Mouse (Mus musculus): ENCODE measurements around the gene Kiss1r. TPM values are rescaled to one million over a fixed set of nuclear protein-coding genes. Genes with fewer than 3 reads are reported as not detected.

Kiss1r gene
- 0.26 and 0.36 TPM in 2 replicates for polyA plus RNA-seq (2014; fragmentation: Nextera tagmentation; extraction: Ambion mirVana)

DNA sequence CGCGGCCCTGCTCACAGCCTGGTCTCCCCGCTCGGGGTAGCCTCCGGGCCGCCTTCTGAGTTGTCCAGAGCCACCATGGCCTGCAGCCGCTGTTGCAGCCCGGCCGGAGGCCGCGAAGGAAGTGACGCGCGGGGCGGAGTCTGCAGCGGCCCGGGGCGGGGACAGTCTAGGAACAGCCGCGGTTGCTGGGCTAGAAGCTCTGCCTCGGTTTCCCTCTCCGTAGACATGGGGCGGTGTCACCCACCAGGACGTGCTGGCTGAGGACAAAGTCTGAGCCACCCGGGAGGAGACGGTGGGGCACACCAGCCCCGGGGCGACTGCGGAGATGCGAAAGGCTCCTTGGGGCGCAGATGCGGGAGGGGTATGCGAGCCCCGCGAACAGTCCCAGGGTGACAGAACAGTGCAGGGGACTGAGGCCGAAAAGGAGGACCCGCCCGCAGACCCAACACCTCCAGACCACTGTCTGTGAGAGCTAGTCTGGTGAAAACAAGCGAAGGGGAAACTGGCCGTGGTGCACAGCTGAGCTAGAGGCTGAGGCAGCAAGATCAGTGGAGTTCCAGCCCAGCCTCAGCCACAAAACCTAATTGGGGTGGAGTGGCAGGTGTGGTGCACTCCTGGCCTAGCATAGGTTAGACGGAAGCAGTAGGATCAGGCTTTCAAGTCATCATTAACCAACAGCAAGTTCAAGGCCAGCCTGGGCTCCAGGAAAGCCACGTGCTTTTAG is at the start of gene Kiss1r:
TSS of gene Kiss1r (plus strand) at position 164 of the 724 bp plus-strand sequence.
- peak; percentile 83 for ATAC-seq (ENCODE audit: low FRiP score)
- Histone ChIP-seq H3K27ac (ENCODE audit: low read depth, low read length) (peak within 1 kb of the TSS; percentile 39; the same call in 1 of the 2 replicates), H3K9me3 (ENCODE audit: control insufficient read depth, low read length) (no peaks in the 10 kb centered on the region), H3K4me2 (replicated peaks; ENCODE audit: low read depth, low read length) (peak within 1 kb of the TSS; percentile 92), H3K9ac (ENCODE audit: low read depth, low read length) (peak within 1 kb of the TSS; percentile 91), H3K36me3 (ENCODE audit: control insufficient read depth, insufficient read depth, low read length) (no peaks in the 10 kb centered on the region), H3K4me3 (ENCODE audit: low read depth, low read length) (peak within 1 kb of the TSS; percentile 82), H3K27me3 (ENCODE audit: control insufficient read depth, insufficient read depth, low read length) (peaks cover 46% of the 10 kb centered on the region), H3K4me1 (replicated peaks; ENCODE audit: control insufficient read depth, insufficient read depth, low read length) (peaks cover 26% of the 10 kb centered on the region)
- peak; percentile 89 for DNase-seq (ENCODE audit: low spot score)
- 2% methylated on average over 41 of the region's 42 CpGs for WGBS

- DNase-seq (ENCODE audit: low spot score) (no peak), ATAC-seq (ENCODE audit: low FRiP score) (no peak)
- Histone ChIP-seq H3K36me3 (ENCODE audit: control insufficient read depth, insufficient read depth, low read length) (peaks cover 5% of the 10 kb centered on the region; the same call in 1 of the 2 replicates), H3K4me3 (ENCODE audit: low read depth, low read length) (no peak overlapping the region), H3K27ac (ENCODE audit: low read depth, low read length) (no peak overlapping the region), H3K27me3 (ENCODE audit: control insufficient read depth, insufficient read depth, low read length) (no peaks in the 10 kb centered on the region), H3K4me1 (replicated peaks; ENCODE audit: control insufficient read depth, insufficient read depth, low read length) (no peaks in the 10 kb centered on the region; the same call in 1 of the 2 replicates), H3K4me2 (replicated peaks; ENCODE audit: low read depth, low read length) (peak overlapping the region; percentile 58; the same call in 1 of the 2 replicates), H3K9me3 (ENCODE audit: control insufficient read depth, low read length) (no peaks in the 10 kb centered on the region), H3K9ac (ENCODE audit: low read depth, low read length) (no peak overlapping the region)
- 92% methylated on average over 8 of the region's 8 CpGs for WGBS
These were observed 44.9 kb upstream of the Kiss1r start for GRCm38 (mm10) chr10:79871845-79872244.

GRCm38 (mm10) chr10:79872862-79873261 is 43.9 kb upstream of the Kiss1r start:
- Histone ChIP-seq H3K4me3 (ENCODE audit: low read depth, low read length) (peak overlapping the region; percentile 68), H3K4me2 (replicated peaks; ENCODE audit: low read depth, low read length) (peak overlapping the region; percentile 58), H3K36me3 (ENCODE audit: control insufficient read depth, insufficient read depth, low read length) (peaks cover 5% of the 10 kb centered on the region; the same call in 1 of the 2 replicates), H3K9me3 (ENCODE audit: control insufficient read depth, low read length) (no peaks in the 10 kb centered on the region), H3K9ac (ENCODE audit: low read depth, low read length) (peak overlapping the region; percentile 93), H3K27ac (ENCODE audit: low read depth, low read length) (no peak overlapping the region), H3K27me3 (ENCODE audit: control insufficient read depth, insufficient read depth, low read length) (no peaks in the 10 kb centered on the region), H3K4me1 (replicated peaks; ENCODE audit: control insufficient read depth, insufficient read depth, low read length) (no peaks in the 10 kb centered on the region; the same call in 1 of the 2 replicates)
- no peak for DNase-seq (ENCODE audit: low spot score)
- no peak for ATAC-seq (ENCODE audit: low FRiP score)
- WGBS = 42% methylated on average over 3 of the region's 3 CpGs

DNA sequence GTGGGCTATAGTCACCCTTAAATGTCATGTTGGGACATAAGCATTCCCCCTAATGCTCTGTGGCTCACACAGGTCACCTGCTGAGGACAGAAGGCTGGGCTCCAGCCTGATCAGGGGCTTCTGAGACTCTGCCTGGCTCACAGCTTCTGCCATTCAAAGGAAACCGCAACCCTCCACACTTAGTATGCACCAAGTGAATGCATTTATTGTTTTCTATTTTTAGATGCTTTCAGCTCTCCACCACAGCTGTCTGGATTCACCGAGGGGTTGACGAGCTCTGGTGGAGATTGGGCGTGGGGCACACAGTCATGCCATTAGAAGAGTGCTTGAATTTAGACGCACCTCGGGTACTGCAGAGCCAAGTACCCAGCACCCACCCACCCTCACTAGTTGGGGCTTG is 43.5 kb upstream of the Kiss1r start:
- Histone ChIP-seq H3K27me3 (ENCODE audit: control insufficient read depth, insufficient read depth, low read length) (no peaks in the 10 kb centered on the region), H3K9ac (ENCODE audit: low read depth, low read length) (peak overlapping the region; percentile 93), H3K27ac (ENCODE audit: low read depth, low read length) (peak overlapping the region; percentile 89; the same call in 1 of the 2 replicates), H3K4me3 (ENCODE audit: low read depth, low read length) (peak overlapping the region; percentile 68), H3K9me3 (ENCODE audit: control insufficient read depth, low read length) (no peaks in the 10 kb centered on the region), H3K4me2 (replicated peaks; ENCODE audit: low read depth, low read length) (peak overlapping the region; percentile 58), H3K36me3 (ENCODE audit: control insufficient read depth, insufficient read depth, low read length) (peaks cover 5% of the 10 kb centered on the region; the same call in 1 of the 2 replicates), H3K4me1 (replicated peaks; ENCODE audit: control insufficient read depth, insufficient read depth, low read length) (no peaks in the 10 kb centered on the region; the same call in 1 of the 2 replicates)
- DNase-seq (ENCODE audit: low spot score) (no peak), ATAC-seq (ENCODE audit: low FRiP score) (peak; percentile 15; the same call in 1 of the 2 replicates)
- WGBS = 12% methylated on average over 6 of the region's 6 CpGs

DNA sequence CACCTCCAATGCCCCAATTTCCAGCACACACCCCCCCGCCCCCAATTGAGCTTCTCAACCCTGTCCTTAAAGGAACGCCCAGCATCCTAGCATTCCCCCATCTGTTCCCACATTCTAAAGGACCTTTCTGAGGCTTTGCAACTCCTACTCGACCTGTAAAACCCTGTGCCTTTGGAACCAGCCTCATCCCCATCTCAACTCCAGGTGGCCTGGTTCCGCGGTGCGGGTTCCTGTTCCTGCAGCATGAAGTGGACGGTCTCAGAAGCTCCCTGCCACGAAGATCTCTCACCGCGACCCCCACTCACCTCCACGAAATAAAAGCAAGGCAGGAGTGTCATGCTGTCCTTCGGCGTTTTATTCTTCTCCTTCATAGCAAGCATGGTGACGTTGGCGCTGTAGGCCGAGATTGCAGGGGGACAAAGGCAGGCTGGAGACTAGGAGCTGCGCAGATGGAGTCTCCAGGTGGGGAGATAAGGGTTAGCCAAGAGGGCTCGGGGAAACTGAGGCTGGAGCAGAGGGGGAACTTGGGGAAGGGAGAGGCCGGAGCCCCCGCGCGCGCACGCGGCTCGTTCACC is 43.0 kb upstream of the Kiss1r start:
- Histone ChIP-seq H3K36me3 (ENCODE audit: control insufficient read depth, insufficient read depth, low read length) (peaks cover 5% of the 10 kb centered on the region; the same call in 1 of the 2 replicates), H3K27me3 (ENCODE audit: control insufficient read depth, insufficient read depth, low read length) (no peaks in the 10 kb centered on the region), H3K27ac (ENCODE audit: low read depth, low read length) (peak overlapping the region; percentile 89), H3K9me3 (ENCODE audit: control insufficient read depth, low read length) (no peaks in the 10 kb centered on the region), H3K4me2 (replicated peaks; ENCODE audit: low read depth, low read length) (peak overlapping the region; percentile 58), H3K4me3 (ENCODE audit: low read depth, low read length) (peak overlapping the region; percentile 68), H3K9ac (ENCODE audit: low read depth, low read length) (peak overlapping the region; percentile 93), H3K4me1 (replicated peaks; ENCODE audit: control insufficient read depth, insufficient read depth, low read length) (no peaks in the 10 kb centered on the region; the same call in 1 of the 2 replicates)
- DNase-seq (ENCODE audit: low spot score) = peak; percentile 60
- ATAC-seq (ENCODE audit: low FRiP score) = peak; percentile 28; the same call in 1 of the 2 replicates
- 3% methylated on average over 26 of the region's 26 CpGs for WGBS

- Histone ChIP-seq H3K27ac (ENCODE audit: low read depth, low read length) (peak within 1 kb of the TSS; percentile 89), H3K9ac (ENCODE audit: low read depth, low read length) (peak within 1 kb of the TSS; percentile 93), H3K36me3 (ENCODE audit: control insufficient read depth, insufficient read depth, low read length) (peaks cover 5% of the 10 kb centered on the region; the same call in 1 of the 2 replicates), H3K4me2 (replicated peaks; ENCODE audit: low read depth, low read length) (peak within 1 kb of the TSS; percentile 58), H3K9me3 (ENCODE audit: control insufficient read depth, low read length) (no peaks in the 10 kb centered on the region), H3K4me3 (ENCODE audit: low read depth, low read length) (peak within 1 kb of the TSS; percentile 68), H3K27me3 (ENCODE audit: control insufficient read depth, insufficient read depth, low read length) (no peaks in the 10 kb centered on the region), H3K4me1 (replicated peaks; ENCODE audit: control insufficient read depth, insufficient read depth, low read length) (no peaks in the 10 kb centered on the region; the same call in 1 of the 2 replicates)
- under 1% methylated on average over 43 of the region's 57 CpGs for WGBS
- DNase-seq (ENCODE audit: low spot score) (peak; percentile 87), ATAC-seq (ENCODE audit: low FRiP score) (peak; percentile 93)
These were observed 42.4 kb upstream of the Kiss1r start, which contains the start of the genes Prtn3 and Plppr3 for GRCm38 (mm10) chr10:79874290-79874862. Prtn3 (plus strand) TSS chr10:79874476. Plppr3 (minus strand) TSS chr10:79874634.

DNA sequence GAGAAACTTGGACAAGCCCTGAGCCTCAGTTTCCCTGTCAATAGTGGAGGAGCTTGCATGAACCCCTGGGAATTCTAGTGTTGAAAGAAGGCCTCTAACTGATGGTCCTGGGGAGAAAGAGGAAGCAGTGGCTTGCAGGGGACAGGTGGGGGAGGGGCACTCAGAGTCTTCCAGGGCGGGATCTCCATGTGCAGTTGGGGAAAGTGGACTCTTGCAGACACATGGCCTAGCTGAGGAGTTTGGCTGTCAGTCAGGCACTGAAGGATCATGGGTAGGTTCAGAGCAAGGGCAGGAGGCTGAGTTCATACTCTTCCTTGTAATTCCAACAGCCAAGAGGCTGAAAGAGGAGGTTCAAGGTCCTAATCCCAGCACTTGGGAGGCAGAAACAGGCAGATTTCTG is 39.6 kb upstream of the Kiss1r start:
- H3K9me3 ChIP-seq (ENCODE audit: control insufficient read depth, low read length) = no peaks in the 10 kb centered on the region
- WGBS = 38% methylated on average over 1 of the region's 1 CpGs
- H3K4me1 ChIP-seq (replicated peaks; ENCODE audit: control insufficient read depth, insufficient read depth, low read length) = peaks cover 2% of the 10 kb centered on the region; the same call in 1 of the 2 replicates
- H3K4me3 ChIP-seq (ENCODE audit: low read depth, low read length) = no peak overlapping the region
- DNase-seq (ENCODE audit: low spot score) (no peak), ATAC-seq (ENCODE audit: low FRiP score) (no peak)
- no peak overlapping the region for H3K27ac ChIP-seq (ENCODE audit: low read depth, low read length)
- H3K4me2 ChIP-seq (replicated peaks; ENCODE audit: low read depth, low read length) = no peak overlapping the region
- no peaks in the 10 kb centered on the region for H3K36me3 ChIP-seq (ENCODE audit: control insufficient read depth, insufficient read depth, low read length)
- H3K9ac ChIP-seq (ENCODE audit: low read depth, low read length) = no peak overlapping the region
- peaks cover 8% of the 10 kb centered on the region for H3K27me3 ChIP-seq (ENCODE audit: control insufficient read depth, insufficient read depth, low read length)

GRCm38 (mm10) chr10:79877757-79878156 is 39.0 kb upstream of the Kiss1r start:
- Histone ChIP-seq H3K9ac (ENCODE audit: low read depth, low read length) (no peak overlapping the region), H3K9me3 (ENCODE audit: control insufficient read depth, low read length) (no peaks in the 10 kb centered on the region), H3K4me2 (replicated peaks; ENCODE audit: low read depth, low read length) (no peak overlapping the region), H3K27me3 (ENCODE audit: control insufficient read depth, insufficient read depth, low read length) (peaks cover 13% of the 10 kb centered on the region), H3K36me3 (ENCODE audit: control insufficient read depth, insufficient read depth, low read length) (no peaks in the 10 kb centered on the region), H3K4me1 (replicated peaks; ENCODE audit: control insufficient read depth, insufficient read depth, low read length) (peaks cover 2% of the 10 kb centered on the region; the same call in 1 of the 2 replicates), H3K4me3 (ENCODE audit: low read depth, low read length) (no peak overlapping the region), H3K27ac (ENCODE audit: low read depth, low read length) (no peak overlapping the region)
- DNase-seq (ENCODE audit: low spot score) (no peak), ATAC-seq (ENCODE audit: low FRiP score) (no peak)
- 55% methylated on average over 12 of the region's 12 CpGs for WGBS
